Mouse (Mus musculus) megakaryocyte, embryonic 14.5 days (primary cell): ENCODE results near the gene Tenm4.

ENCODE experiments used
- FLI1 ChIP-seq: IDR thresholded peaks from 2 replicates; pipeline ENCODE4 v1.6.1; 2012; ENCODE audit warnings: low read length, inconsistent platforms, mixed read lengths
- GATA1 ChIP-seq: IDR thresholded peaks from 3 replicates; pipeline ENCODE4 v1.6.1; 2012; ENCODE audit warnings: mixed read lengths, low read length, inconsistent platforms, borderline replicate concordance

DNA sequence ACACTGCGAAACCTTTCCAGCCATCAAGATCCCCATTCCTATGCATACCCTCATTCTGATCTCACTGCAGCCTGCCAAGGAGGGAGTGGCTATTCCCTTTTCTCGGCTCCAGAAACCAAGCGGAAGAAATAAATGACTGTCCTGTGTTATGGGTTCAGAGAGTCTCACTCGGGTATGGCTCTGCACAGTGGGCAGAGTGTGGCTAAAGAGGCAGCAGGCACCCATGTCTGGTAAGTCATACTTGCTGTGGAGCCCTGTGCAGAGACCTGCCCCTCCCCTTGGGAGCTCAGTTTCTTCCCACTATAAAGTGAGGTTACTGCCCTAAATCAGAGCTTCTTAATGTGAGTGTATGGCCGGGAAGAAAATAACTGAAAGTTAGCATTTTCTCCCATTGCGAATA is 171.9 kb downstream of the Tenm4 start:
- TF ChIP-seq GATA1 = no peak
- no peak for TF ChIP-seq FLI1
